Mouse (Mus musculus) bone marrow macrophage, adult 2 months (primary cell): ENCODE data around the gene Xrra1. TPM values are rescaled to one million over a fixed set of nuclear protein-coding genes. Genes with fewer than 3 reads are reported as not detected.
A peak's percentile ranks its signal among the peaks of the same experiment; 100 is the strongest.
"Not testable (repeated sequence)": the region's sequence is repeated elsewhere in the genome, so short reads cannot be mapped to it uniquely, and the experiment has no call there.

Source experiments
- H3K27ac ChIP-seq: 2 replicates; pipeline ENCODE4 v1.5.1; 2012; ENCODE audit warnings: low read depth, low read length; ENCODE audit not compliant: insufficient read depth
- H3K4me1 ChIP-seq: 2 replicates; pipeline ENCODE4 v1.6.1; 2012; ENCODE audit warnings: low read length; ENCODE audit not compliant: control insufficient read depth, insufficient read depth
- H3K4me3 ChIP-seq: 2 replicates; pipeline ENCODE4 v1.5.1; 2012; ENCODE audit warnings: mild to moderate bottlenecking, low read length, moderate library complexity; ENCODE audit not compliant: insufficient read depth
- CTCF ChIP-seq: IDR thresholded peaks from 2 replicates; pipeline ENCODE4 v1.5.1; 2012; ENCODE audit warnings: low read depth, mild to moderate bottlenecking, low read length, moderate library complexity
- POLR2A ChIP-seq: IDR thresholded peaks from 2 replicates; pipeline ENCODE4 v1.6.1; 2012; ENCODE audit warnings: mild to moderate bottlenecking, low read depth, low read length, borderline replicate concordance
- polyA plus RNA-seq: library from polyadenylated mRNA; stranded (reverse); fragments of >200 nt; gene quantifications from 2 replicates; pipeline ENCODE4 v1.2.4, GENCODE M21; 2012; ENCODE audit not compliant: missing spikeins, insufficient read depth, insufficient read length

Gene Xrra1
- polyA plus RNA-seq, 1 experiment, result not detected

DNA sequence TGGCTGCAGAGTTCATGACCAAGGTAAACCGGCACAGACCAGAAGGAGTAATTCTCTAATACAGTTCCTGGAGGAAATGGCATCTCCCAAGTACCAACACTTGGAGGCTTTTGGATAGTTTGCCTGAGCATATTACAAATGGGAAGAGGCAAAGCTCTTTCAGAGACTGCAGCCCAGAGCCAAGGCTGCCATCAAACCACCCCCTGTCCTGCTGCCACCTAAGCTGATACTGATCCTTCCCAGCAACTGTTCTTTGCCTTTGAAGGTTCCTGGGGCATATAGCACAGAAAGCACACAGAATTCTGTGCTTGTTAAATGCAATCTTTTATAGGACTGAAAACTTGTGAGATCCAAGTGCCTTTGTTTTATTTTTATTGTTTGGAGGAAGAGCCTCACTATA lies 81.8 kb downstream of the Xrra1 start:
- Histone ChIP-seq H3K4me1 (no peaks in the 10 kb centered on the region), H3K27ac (no peak overlapping the region), H3K4me3 (no peak overlapping the region)
- TF ChIP-seq POLR2A, result no peak
- no peak for TF ChIP-seq CTCF

GRCm38 (mm10) chr7:99944520-99944919 lies 85.6 kb downstream of the Xrra1 start:
- Histone ChIP-seq H3K27ac (no peak overlapping the region), H3K4me3 (no peak overlapping the region), H3K4me1 (peaks cover 12% of the 10 kb centered on the region)
- TF ChIP-seq POLR2A, result no peak
- no peak for TF ChIP-seq CTCF

DNA sequence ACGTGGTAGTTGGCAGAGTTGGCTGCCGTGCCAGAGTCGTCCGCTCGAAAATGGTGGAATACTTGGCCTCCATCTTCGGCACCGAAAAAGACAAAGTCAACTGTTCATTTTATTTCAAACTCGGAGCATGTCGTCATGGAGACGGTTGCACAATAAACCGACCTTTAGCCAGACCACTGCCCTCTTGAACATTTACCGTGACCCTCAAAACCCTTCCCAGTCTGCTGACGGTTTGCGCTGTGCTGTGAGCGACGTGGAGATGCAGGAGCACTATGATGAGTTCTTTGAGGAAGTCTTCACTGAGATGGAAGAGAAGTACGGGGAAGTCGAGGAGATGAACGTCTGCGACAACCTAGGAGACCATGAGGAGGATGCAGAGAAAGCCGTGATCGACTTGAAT lies 86.1 kb downstream of the Xrra1 start:
- H3K27ac ChIP-seq, H3K4me3 ChIP-seq: not testable (repeated sequence)
- peaks cover 12% of the 10 kb centered on the region for H3K4me1 ChIP-seq

- H3K4me3 ChIP-seq, result no peak overlapping the region
- no peak for TF ChIP-seq CTCF
- TF ChIP-seq POLR2A, result no peak
- H3K4me1 ChIP-seq, result peaks cover 12% of the 10 kb centered on the region
- H3K27ac ChIP-seq, result no peak overlapping the region
Measured at GRCm38 (mm10) chr7:99945939-99946338, 87.0 kb downstream of the Xrra1 start.

GRCm38 (mm10) chr7:99946356-99946755 lies 87.4 kb downstream of the Xrra1 start:
- H3K4me3 ChIP-seq, result no peak overlapping the region
- TF ChIP-seq CTCF, result no peak
- no peak for TF ChIP-seq POLR2A
- H3K4me1 ChIP-seq, result peaks cover 12% of the 10 kb centered on the region
- H3K27ac ChIP-seq, result no peak overlapping the region

DNA sequence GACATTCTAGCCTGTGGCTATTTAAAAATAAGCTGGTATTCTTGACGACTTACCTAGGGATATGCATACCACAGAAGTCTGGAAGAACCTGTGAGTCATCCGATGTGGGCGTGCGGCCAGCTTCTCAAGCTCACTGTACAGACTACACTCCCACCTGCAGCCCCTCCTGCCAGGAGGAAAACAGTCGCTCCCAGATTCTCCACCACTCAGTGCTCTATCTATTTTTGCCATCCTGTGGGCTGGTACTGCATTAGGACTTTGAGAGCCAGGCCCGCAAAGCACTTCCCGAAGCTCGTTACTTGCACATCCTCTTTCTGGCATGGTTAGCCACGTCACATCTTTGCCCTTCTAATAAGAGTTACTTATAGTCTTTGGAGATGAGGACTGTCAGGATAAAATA lies 88.4 kb downstream of the Xrra1 start:
- no peak overlapping the region for H3K27ac ChIP-seq
- no peak for TF ChIP-seq CTCF
- TF ChIP-seq POLR2A, result no peak

DNA sequence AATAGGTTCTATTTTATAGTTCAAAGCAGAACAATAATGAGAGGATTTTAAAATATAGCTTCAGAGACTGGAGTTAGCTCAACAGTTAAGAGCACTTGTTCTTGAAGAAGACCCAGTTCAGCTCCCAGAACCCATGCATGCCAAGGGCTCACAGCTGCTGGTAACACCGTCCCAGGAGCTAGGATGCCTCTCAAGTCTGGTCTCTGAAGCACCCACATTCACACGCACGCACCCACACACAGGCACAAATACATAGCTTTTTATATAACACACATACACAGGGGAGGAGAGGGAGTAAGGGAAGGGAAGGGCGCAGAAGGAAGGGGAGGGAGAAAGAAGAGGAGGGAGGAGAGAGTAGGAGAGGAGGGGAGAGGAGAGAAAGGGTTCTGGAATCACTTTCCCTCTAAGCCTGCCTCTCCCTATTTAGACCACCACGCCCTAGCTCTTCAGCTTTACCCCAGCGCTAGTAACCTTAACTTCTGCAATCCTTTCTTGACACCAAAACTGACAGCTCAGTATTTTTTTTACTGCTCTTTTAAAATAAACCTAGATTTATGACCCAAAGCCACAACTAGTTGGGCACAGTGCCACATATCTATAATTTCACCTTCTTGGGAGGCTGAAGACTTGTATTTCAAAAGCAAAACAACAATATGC lies 94.7 kb downstream of the Xrra1 start:
- TF ChIP-seq POLR2A, result no peak
- TF ChIP-seq CTCF, result no peak
- H3K27ac ChIP-seq, result peak overlapping the region; percentile 31
- no peak overlapping the region for H3K4me3 ChIP-seq
- H3K4me1 ChIP-seq, result peaks cover 28% of the 10 kb centered on the region

More for the DNA sequence above, 88.4 kb downstream of the Xrra1 start:
- Histone ChIP-seq H3K4me1 (peaks cover 12% of the 10 kb centered on the region), H3K4me3 (no peak overlapping the region)

DNA sequence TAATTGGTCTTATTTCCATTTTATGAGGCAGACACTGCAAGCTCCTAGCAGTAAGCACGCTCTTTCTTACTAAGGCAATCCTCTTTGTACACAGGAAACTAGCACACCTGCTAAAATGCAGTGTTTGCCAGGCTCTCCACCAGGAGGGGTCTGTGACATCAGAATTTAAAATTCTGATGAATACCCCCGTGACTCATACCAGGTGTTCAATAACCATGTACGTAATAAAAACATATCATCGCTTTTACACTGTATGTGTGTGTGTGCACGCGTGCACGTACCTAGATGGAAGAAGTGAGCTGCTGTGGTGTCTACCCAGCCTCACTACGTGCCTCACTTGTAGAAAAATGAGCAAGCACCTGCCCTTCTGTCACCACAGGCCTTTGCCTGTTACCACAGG lies 95.3 kb downstream of the Xrra1 start:
- Histone ChIP-seq H3K4me1 (peaks cover 28% of the 10 kb centered on the region), H3K4me3 (no peak overlapping the region), H3K27ac (no peak overlapping the region)
- TF ChIP-seq CTCF (no peak), POLR2A (no peak)

DNA sequence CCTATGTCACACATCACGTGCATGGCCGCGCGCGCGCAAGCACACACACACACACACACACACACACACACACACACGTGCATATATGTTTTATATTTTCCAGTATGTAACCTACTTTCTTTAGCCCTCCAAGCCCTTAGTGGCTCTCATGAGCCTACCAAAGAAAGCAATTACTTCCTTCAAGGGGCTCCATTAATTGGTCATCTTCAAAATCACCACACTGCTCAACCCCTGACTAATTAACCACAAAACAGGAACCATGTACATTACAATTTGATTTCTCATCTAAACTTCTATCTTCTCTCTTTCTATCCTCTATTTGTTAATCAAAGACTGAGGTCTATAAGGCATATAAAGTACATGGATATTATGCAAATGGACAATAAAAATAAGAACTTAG lies 97.2 kb downstream of the Xrra1 start:
- TF ChIP-seq POLR2A (no peak), CTCF (no peak)
- Histone ChIP-seq H3K4me1 (peaks cover 37% of the 10 kb centered on the region), H3K4me3 (no peak overlapping the region), H3K27ac (peak overlapping the region; percentile 66)

DNA sequence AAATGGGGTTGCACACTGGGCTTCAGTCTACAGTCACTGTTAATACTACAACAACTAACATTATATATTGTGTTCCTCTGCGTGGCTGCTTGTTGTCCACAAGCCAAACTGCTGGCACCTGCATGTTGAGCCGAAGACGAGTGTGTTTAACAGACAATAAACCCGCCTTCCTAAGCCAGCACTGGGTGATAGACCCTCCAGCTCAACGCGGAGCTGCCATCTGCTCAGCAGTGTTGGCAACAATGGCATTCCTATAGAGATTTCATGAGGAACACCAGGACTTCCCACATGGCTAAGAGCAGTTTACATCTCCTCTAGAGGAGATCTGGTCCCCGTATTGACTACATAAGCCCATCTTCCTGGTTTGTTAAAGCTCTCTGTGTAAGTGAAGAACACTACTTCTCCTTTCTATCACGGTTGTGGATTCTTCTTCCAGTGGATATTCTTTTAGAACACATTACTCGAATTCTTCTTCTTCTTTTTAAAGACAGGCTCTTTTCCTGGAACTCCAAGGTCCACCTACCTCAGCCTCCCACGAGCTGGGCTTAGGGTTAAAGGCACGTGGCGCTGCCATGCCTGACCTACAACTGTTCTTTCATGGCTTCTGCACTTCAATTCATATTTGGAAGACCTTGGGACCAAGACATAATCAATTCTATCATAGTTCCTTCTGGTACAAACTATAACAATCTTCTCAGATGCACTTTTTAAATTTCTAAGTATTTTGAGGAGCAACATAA lies 98.5 kb downstream of the Xrra1 start:
- peak overlapping the region; percentile 72 for H3K27ac ChIP-seq
- H3K4me1 ChIP-seq, result peaks cover 49% of the 10 kb centered on the region
- TF ChIP-seq CTCF (no peak), POLR2A (no peak)
- no peak overlapping the region for H3K4me3 ChIP-seq

- H3K4me3 ChIP-seq, H3K27ac ChIP-seq: not testable (repeated sequence)
- peaks cover 55% of the 10 kb centered on the region for H3K4me1 ChIP-seq
Measured at GRCm38 (mm10) chr7:99960571-99960970, 101.7 kb downstream of the Xrra1 start.
